Mouse (Mus musculus) midbrain, embryonic 10.5 days (tissue): ENCODE data around the gene Cfap65. TPM values are rescaled to one million over a fixed set of nuclear protein-coding genes. Genes with fewer than 3 reads are reported as not detected.
A peak's percentile ranks its signal among the peaks of the same experiment; 100 is the strongest.

Source experiments
- DNase-seq: peaks from one replicate; pipeline ENCODE4 v3.0.0-alpha.2; 2017; ENCODE audit warnings: low spot score
- H3K27ac ChIP-seq: fragments of 300-500 bp; sonication (generic); replicated peaks from 2 replicates; pipeline ENCODE4 v1.5.1; 2016; ENCODE audit warnings: mild to moderate bottlenecking
- H3K27me3 ChIP-seq: fragments of 300-500 bp; sonication (generic); 2 replicates; pipeline ENCODE4 v1.6.1; 2016; ENCODE audit warnings: low read depth, mild to moderate bottlenecking; ENCODE audit not compliant: poor library complexity, severe bottlenecking
- H3K36me3 ChIP-seq: fragments of 300-500 bp; sonication (generic); 2 replicates; pipeline ENCODE4 v1.6.1; 2016; ENCODE audit warnings: mild to moderate bottlenecking, moderate library complexity
- H3K4me1 ChIP-seq: fragments of 300-500 bp; sonication (generic); 2 replicates; pipeline ENCODE4 v1.6.1; 2016
- H3K4me3 ChIP-seq: fragments of 300-500 bp; sonication (generic); 2 replicates; pipeline ENCODE4 v1.5.1; 2016; ENCODE audit warnings: mild to moderate bottlenecking, moderate library complexity
- H3K9me3 ChIP-seq: fragments of 300-500 bp; sonication (generic); replicated peaks from 2 replicates; pipeline ENCODE4 v1.6.1; 2016; ENCODE audit warnings: mild to moderate bottlenecking
- WGBS: fragments of 180-500 bp; shearing (Covaris S2); methylation state at CpG from one replicate; pipeline ENCODE4 v1.1.7; 2016; 5-methylcytosine and 5-hydroxymethylcytosine counted together
- polyA plus RNA-seq: library from polyadenylated mRNA; unstranded; fragments of >200 nt; fragmentation: Nextera tagmentation; extraction: Ambion mirVana; gene quantifications from 2 replicates; pipeline ENCODE4 v1.2.1, GENCODE M21; 2016

Cfap65 gene
- 0.04 and 0.07 TPM in 2 replicates for polyA plus RNA-seq

DNA sequence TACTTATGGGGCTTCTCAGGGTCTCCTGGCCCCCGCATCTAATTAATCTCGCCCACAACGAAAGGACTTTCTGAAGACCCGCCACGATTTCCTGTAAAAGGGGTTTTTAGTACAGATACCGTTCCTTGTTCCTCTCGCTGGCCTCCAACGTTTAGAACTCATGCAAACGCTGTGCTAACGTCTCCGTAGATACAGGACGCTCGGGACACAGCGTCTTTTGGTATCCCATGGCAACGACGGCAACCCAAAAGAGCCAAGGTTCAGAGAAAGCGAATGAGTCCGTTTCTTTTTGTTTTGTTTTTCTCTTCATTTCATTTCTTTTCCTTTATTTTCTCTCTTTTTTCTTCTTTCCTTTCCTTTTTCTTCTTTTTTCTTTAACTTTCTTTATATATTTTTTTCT lies at the start of gene Cfap65:
TSS of gene Cfap65 (minus strand) at position 198 of the 400 bp plus-strand sequence.
- H3K27me3 ChIP-seq, result peaks cover 55% of the 10 kb centered on the region
- no peak within 1 kb of the TSS for H3K27ac ChIP-seq
- WGBS, result 3% methylated on average over 18 of the region's 18 CpGs
- peak; percentile 58 for DNase-seq
- H3K36me3 ChIP-seq, result no peaks in the 10 kb centered on the region
- H3K9me3 ChIP-seq, result no peaks in the 10 kb centered on the region
- peaks cover 6% of the 10 kb centered on the region; the same call in 1 of the 2 replicates for H3K4me1 ChIP-seq
- peak within 1 kb of the TSS; percentile 51 for H3K4me3 ChIP-seq

DNA sequence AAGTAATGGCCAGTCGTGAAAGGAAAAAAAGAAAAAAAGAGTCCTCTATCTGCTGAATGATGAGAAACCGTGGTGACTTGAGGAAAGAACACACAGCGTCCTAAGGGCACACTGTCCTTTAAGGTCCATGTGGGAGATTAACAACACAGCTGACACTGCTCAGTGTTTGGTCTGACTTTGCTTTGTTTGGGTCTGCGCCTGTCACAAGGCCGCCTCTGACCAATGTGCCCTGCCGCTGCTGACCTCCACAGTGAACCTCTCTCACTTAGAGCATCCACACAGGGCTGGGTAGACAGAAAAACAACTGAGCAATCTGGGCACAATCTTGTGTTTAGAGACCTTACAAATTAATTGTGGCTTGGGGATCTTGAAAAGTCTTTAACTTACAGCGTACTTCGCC lies 41.6 kb upstream of the Cfap65 start:
- Histone ChIP-seq H3K4me1 (peaks cover 10% of the 10 kb centered on the region), H3K27ac (peak overlapping the region; percentile 9; the same call in 1 of the 2 replicates), H3K36me3 (no peaks in the 10 kb centered on the region), H3K27me3 (no peaks in the 10 kb centered on the region), H3K4me3 (no peak overlapping the region), H3K9me3 (no peaks in the 10 kb centered on the region)
- DNase-seq, result no peak
- WGBS, result 81% methylated on average over 8 of the region's 8 CpGs

DNA sequence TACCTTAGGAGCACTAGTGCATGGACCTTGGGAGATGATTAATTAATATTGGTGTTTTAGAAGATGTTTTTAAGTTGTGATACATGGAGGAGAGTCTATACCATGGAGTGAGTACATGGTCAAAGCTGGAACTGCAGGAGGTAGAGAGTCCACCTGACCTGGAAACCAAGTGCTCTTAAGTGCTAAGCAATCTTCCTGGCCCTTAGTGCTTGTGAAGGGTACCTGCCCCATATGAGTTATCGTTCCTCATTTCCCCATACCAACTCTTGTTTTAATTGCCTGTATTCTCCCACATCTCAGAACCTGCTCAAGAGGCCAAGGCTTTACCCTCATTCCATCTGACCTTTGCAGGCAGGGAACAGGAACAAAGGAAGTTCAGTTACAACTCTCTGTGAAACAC lies 40.5 kb upstream of the Cfap65 start:
- WGBS, result 97% methylated on average over 1 of the region's 1 CpGs
- Histone ChIP-seq H3K27me3 (no peaks in the 10 kb centered on the region), H3K9me3 (no peaks in the 10 kb centered on the region), H3K4me3 (no peak overlapping the region), H3K36me3 (no peaks in the 10 kb centered on the region), H3K4me1 (peaks cover 15% of the 10 kb centered on the region), H3K27ac (no peak overlapping the region)
- DNase-seq, result no peak

DNA sequence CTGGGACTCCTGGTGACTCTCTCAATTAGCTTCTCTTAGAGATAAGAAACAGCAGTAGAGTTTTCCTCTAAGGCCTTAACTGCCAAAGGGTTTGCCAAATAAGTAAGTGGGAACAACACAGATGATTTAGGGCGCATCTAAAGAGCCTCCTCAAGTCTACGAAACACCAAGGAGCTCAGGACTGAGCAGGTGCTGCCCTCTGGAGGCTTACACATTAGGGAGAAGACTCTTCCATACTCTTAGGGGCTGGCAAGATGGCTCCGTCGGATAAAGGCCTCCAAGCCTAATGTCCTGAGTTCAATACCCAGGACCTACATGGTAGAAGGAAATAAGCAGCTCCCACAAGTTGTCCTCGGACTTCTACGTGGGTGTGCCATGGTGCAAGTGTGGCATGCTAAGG lies 38.2 kb upstream of the Cfap65 start:
- peaks cover 11% of the 10 kb centered on the region for H3K4me1 ChIP-seq
- H3K27ac ChIP-seq, result no peak overlapping the region
- DNase-seq, result no peak
- H3K36me3 ChIP-seq, result no peaks in the 10 kb centered on the region
- 82% methylated on average over 6 of the region's 6 CpGs for WGBS
- no peak overlapping the region for H3K4me3 ChIP-seq
- H3K9me3 ChIP-seq, result no peaks in the 10 kb centered on the region
- H3K27me3 ChIP-seq, result no peaks in the 10 kb centered on the region

DNA sequence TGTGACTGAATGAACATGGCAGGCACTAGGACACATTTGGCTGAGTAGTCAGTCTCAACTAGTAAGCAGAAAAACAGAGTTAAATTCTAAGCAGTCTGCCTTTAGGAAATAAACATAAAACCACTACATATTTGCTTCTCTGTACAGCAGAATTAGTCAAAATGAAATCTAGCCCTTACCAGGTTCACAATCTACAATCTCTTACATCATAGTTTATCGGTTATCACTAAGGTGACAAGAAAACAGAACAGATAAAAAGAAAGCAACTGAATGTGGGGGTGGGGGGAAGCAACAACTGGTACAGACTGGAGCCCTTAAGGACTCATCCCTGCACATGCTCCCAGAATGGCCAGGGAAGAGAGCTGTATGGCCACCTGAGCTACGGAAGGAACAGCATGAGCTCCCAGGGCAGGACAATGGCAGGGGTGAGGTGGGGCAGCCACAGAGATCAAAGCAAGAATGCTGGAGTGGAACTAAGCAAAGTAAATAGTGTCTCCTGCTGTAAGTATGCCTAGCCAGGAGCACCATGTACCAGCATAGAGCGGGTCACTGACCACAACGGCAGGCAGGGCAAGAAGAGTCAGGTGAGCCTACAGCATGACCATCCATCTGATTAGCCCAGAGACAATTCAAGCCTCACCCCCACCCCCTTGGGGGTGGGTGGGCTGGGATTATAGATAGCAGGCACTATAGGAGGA lies 36.1 kb upstream of the Cfap65 start:
- H3K36me3 ChIP-seq, result no peaks in the 10 kb centered on the region
- no peak overlapping the region for H3K27ac ChIP-seq
- no peak overlapping the region for H3K4me3 ChIP-seq
- no peaks in the 10 kb centered on the region for H3K9me3 ChIP-seq
- H3K4me1 ChIP-seq, result peaks cover 5% of the 10 kb centered on the region
- WGBS, result 68% methylated on average over 4 of the region's 4 CpGs
- DNase-seq, result no peak
- H3K27me3 ChIP-seq, result no peaks in the 10 kb centered on the region

DNA sequence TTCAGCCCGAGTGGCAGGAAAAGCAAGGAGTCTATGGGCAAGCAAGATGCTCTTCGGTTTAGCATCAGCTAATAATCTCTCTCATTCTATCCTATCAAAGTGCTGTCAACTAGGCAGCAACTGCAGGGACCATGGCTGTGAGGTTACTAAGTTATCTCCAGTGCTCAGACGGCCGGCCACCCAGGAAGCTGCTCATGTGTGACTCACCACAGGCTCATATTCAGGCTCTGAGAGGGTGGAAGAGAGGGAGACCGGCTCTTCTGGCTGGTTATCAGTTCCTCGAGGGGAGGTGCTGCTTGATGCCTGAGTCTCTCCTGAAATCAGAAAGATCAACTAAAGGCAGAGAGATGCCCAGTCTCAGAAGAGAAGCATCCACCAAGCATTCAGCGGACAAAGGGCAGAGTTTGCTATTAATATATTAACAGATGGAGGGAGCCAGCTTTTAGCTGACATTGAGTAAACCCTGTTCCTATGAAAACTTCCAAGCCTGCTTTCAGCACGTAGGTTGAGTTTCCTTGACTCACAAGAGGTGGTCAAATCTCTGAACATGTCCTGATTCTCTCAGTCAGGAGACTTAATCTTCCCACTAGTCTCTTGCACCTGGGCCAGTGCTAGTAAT lies 32.7 kb upstream of the Cfap65 start:
- no peaks in the 10 kb centered on the region for H3K36me3 ChIP-seq
- peaks cover 10% of the 10 kb centered on the region for H3K27me3 ChIP-seq
- H3K4me1 ChIP-seq, result peaks cover 14% of the 10 kb centered on the region
- no peak for DNase-seq
- 83% methylated on average over 8 of the region's 8 CpGs for WGBS
- H3K9me3 ChIP-seq, result no peaks in the 10 kb centered on the region
- H3K27ac ChIP-seq, result no peak overlapping the region
- no peak overlapping the region for H3K4me3 ChIP-seq

DNA sequence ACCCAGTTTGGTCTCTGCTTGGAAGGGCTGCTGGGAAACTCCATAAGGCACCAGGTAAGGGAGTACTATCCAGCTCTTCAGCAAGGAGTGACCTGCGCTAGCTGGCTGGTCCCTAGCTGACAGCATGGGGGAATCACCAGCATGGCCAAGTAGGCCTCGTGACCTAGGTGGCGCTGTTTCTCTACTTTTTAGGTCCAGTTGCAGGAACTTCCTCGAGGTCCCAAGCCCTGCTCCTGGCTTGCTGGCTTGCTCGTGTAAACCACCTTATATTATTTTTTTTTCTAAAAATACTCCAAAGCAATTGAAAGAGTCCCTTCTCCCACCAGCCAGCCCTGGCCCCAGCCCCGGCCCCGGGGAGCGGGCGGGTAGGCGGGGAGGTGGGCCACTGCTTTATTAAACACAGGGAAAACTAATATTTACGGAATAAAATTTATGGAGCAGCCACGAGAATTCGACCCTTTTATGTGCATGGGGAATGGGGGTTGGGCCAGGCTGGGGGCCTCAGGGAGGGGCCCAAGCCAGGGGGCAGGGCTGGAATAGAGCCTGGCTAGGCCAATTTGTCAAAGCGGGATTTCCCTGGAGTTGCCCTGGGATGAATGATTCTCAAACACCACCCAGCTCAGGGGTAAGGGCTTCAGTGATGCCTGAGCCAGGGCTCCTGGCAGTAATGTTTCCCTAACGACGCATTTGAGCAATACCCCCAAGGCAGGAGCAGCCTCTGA lies 29.3 kb upstream of the Cfap65 start:
- Histone ChIP-seq H3K9me3 (no peaks in the 10 kb centered on the region), H3K36me3 (no peaks in the 10 kb centered on the region), H3K4me1 (peaks cover 9% of the 10 kb centered on the region), H3K27ac (peak overlapping the region; percentile 59; the same call in 1 of the 2 replicates), H3K27me3 (peaks cover 16% of the 10 kb centered on the region), H3K4me3 (peak overlapping the region; percentile 39)
- peak; percentile 77 for DNase-seq
- WGBS, result 29% methylated on average over 16 of the region's 16 CpGs

DNA sequence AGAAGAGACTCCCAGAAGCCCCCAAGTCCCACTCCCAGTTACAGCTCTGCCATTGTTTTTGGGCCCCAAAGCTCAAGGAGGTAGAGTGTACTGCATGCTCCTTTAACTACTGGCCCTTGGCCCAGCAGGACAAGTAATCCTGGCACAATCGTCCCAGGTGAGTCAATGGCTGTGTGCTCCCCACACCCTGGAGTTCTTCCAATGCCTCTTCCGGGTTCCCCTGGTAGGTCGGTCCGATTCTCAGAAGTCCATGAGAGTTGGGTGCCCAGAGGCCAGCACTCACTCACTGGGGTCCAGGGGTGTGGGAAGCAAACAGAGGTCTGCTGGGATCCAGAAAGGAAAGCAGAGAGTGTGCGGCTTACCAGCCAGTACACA lies 27.4 kb upstream of the Cfap65 start:
- H3K27me3 ChIP-seq, result peaks cover 24% of the 10 kb centered on the region
- no peak overlapping the region for H3K27ac ChIP-seq
- WGBS, result 92% methylated on average over 5 of the region's 5 CpGs
- H3K9me3 ChIP-seq, result no peaks in the 10 kb centered on the region
- H3K4me1 ChIP-seq, result peaks cover 9% of the 10 kb centered on the region
- no peak overlapping the region for H3K4me3 ChIP-seq
- no peaks in the 10 kb centered on the region for H3K36me3 ChIP-seq
- no peak for DNase-seq

DNA sequence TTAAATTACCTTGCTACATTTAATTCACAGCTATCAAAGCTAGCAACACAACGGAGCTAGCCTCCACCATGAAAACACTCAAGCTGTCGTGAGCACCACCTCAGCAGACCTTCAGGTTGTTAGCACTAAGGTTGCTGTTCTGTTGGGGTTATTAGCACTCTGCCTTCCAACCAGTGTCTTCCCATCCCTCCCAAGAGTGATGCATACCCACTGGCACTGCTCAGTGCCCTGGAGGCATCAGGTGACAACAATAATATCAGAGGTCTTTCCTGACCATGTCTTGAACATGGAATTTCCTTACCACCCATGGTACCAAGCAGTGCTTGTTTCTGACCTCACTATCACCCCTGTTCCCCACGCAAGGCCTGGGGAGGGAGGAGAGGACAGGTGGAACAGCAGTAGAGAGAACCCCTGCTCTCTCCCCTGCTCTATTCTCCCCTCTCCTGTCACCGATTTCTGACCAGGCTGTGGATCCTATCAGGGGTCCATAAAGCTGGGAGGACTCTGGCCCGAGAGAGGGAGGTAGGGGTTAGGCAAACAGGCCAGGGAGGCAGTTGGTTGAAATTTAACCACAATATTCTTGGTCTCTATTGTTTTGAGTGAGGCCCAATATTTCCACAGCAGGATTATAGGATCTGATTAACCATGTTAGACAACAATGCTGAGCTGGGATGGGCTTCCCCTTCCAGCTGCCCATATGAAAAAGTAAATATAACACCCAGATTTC lies 26.9 kb upstream of the Cfap65 start:
- no peaks in the 10 kb centered on the region for H3K9me3 ChIP-seq
- no peak for DNase-seq
- no peak overlapping the region for H3K27ac ChIP-seq
- no peaks in the 10 kb centered on the region for H3K36me3 ChIP-seq
- peaks cover 30% of the 10 kb centered on the region for H3K27me3 ChIP-seq
- 86% methylated on average over 5 of the region's 5 CpGs for WGBS
- H3K4me3 ChIP-seq, result no peak overlapping the region
- H3K4me1 ChIP-seq, result peaks cover 9% of the 10 kb centered on the region

DNA sequence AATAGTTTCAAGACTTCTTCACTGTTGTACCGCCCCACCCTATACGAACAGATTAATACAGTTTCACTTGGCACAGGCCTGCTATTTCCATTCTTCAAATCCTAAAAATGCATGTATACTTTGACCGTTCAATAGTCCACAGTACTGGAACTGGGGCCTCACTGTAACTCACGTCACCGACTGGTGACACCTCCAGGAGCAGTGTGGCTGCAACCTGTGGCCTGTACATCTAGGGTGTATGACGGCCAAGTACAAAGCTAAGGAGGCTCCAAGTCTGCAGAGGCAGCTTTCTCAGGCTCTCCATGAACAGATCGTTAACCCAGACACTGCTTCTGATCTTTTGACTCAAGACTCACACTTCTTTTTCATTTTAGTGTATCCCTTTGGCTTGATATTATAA lies 26.3 kb upstream of the Cfap65 start:
- Histone ChIP-seq H3K27ac (no peak overlapping the region), H3K4me1 (peaks cover 9% of the 10 kb centered on the region), H3K9me3 (no peaks in the 10 kb centered on the region), H3K27me3 (peaks cover 35% of the 10 kb centered on the region), H3K36me3 (no peaks in the 10 kb centered on the region), H3K4me3 (no peak overlapping the region)
- no peak for DNase-seq
- WGBS, result 91% methylated on average over 7 of the region's 7 CpGs

DNA sequence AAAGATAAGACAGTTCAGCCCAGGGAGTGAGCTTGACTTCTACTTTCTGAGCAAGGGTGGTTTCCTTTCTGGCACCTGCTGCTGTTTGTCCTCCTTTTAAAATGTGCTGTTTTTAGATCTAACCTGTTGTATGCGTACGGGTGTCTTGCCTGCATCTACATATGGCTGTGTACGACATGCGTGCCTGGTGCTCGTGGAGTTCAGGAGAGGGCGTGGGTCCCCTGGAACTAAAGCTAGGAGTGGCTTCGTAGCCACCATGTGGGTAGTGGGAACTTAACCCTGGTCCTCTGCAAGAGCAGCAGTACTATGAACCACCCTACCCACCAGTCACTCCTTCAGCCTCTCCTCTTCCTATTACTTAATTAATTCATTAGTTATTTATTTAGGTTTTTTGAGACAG lies 24.7 kb upstream of the Cfap65 start:
- 94% methylated on average over 7 of the region's 7 CpGs for WGBS
- Histone ChIP-seq H3K4me1 (peaks cover 6% of the 10 kb centered on the region), H3K4me3 (no peak overlapping the region), H3K27me3 (peaks cover 47% of the 10 kb centered on the region), H3K27ac (no peak overlapping the region), H3K9me3 (no peaks in the 10 kb centered on the region), H3K36me3 (no peaks in the 10 kb centered on the region)
- no peak for DNase-seq

DNA sequence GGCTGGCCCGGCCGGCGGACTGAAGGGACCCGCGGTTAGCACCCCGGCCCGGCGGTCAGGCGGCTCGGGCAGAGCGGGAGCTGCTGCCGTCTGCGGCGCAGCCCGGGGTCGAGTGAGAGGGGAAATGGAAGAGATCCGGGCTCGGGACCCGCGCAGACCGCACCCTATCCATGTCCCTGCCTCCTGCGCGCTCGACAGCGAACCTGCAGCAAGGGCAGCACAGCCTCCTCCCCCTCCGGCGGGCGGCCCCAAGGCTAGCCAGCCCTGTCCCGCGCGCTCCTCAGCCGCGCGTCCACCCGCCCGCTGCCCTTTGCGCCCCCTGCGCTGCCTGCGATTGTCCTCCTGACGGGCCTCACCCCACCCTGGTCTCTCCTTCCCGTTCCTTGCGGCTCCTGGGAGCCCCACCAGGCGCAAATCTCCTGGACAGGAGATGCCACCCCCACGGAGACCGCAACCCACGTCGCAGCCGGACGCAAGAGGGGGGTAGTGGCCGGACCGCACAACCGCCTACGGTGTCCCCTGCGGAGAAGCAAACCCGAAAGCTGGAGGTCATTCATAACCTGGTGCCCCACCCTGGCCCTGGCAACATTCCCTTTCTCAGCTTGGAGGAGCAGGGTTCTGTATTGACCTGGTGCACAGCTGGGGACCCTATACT lies 16.3 kb upstream of the Cfap65 start, which contains the start of gene Ihh:
TSS of gene Ihh (minus strand) at position 117 of the 655 bp plus-strand sequence.
- Histone ChIP-seq H3K4me1 (peaks cover 46% of the 10 kb centered on the region), H3K9me3 (no peaks in the 10 kb centered on the region), H3K36me3 (no peaks in the 10 kb centered on the region), H3K27me3 (peaks cover 99% of the 10 kb centered on the region), H3K4me3 (peak within 1 kb of the TSS; percentile 52), H3K27ac (no peak within 1 kb of the TSS)
- 1% methylated on average over 55 of the region's 55 CpGs for WGBS
- DNase-seq, result peak; percentile 48
